ENCODE assay signal across 7 mouse cellular contexts in genomic region chr4:102568591-102568990, GRCm38 (mm10).
A peak's percentile ranks its signal among the peaks of the same experiment; 100 is the strongest.
DNase-seq lines count a peak whose midpoint lies in the region; ATAC-seq and TF ChIP-seq lines count a peak whose summit lies in the region.

No protein-coding gene starts in this region.

- 2% methylated on average over 4 of the region's 4 CpGs for WGBS in lung, postnatal 0 days

- DNase-seq in urinary bladder, postnatal 14 days (ENCODE audit: low spot score) = peak; percentile 65
- DNase-seq in urinary bladder, adult 2 months (ENCODE audit: low spot score) = no peak
- peak; percentile 86 for DNase-seq in cerebellum, adult 9-10 months
- DNase-seq in gastrocnemius, postnatal 25 days = peak; percentile 85
- DNase-seq in kidney, adult 8-10 months = peak; percentile 72
- DNase-seq in lung, postnatal 0 days (ENCODE audit: low spot score) = peak; percentile 61
- DNase-seq in testis, postnatal 14 days (ENCODE audit: low spot score) = peak; percentile 44

- ATAC-seq in lung, postnatal 0 days = peak; percentile 9; the same call in 1 of the 2 replicates

- H3K4me3 ChIP-seq in lung, postnatal 0 days (ENCODE audit: low read depth, low read length) = no peak overlapping the region

- peak overlapping the region; percentile 11; the same call in 1 of the 2 replicates for H3K27ac ChIP-seq in lung, postnatal 0 days (ENCODE audit: low read length)

- H3K36me3 ChIP-seq in lung, postnatal 0 days (ENCODE audit: insufficient read depth, low read length) = no peaks in the 10 kb centered on the region

- H3K4me1 ChIP-seq in lung, postnatal 0 days (ENCODE audit: insufficient read depth, low read depth, low read length) = peaks cover 10% of the 10 kb centered on the region

- no peaks in the 10 kb centered on the region for H3K9me3 ChIP-seq in lung, postnatal 0 days (ENCODE audit: low read length)

- H3K4me2 ChIP-seq in lung, postnatal 0 days (replicated peaks; ENCODE audit: low read depth, low read length) = peak overlapping the region; percentile 56

- no peak for TF ChIP-seq CTCF in lung, postnatal 0 days (IDR thresholded peaks at IDR 0.05)

- H3K9ac ChIP-seq in lung, postnatal 0 days (replicated peaks; ENCODE audit: low read depth) = no peak overlapping the region

- no peaks in the 10 kb centered on the region for H3K27me3 ChIP-seq in lung, postnatal 0 days (replicated peaks; ENCODE audit: insufficient read depth, low read length)

- no peak for TF ChIP-seq EP300 in lung, postnatal 0 days (IDR thresholded peaks at IDR 0.05)
